Mouse (Mus musculus): Measurements from ENCODE around the gene Slc24a2. TPM values are rescaled to one million over a fixed set of nuclear protein-coding genes. Genes with fewer than 3 reads are reported as not detected.

The Slc24a2 gene
- not detected for total RNA-seq (2023)

DNA sequence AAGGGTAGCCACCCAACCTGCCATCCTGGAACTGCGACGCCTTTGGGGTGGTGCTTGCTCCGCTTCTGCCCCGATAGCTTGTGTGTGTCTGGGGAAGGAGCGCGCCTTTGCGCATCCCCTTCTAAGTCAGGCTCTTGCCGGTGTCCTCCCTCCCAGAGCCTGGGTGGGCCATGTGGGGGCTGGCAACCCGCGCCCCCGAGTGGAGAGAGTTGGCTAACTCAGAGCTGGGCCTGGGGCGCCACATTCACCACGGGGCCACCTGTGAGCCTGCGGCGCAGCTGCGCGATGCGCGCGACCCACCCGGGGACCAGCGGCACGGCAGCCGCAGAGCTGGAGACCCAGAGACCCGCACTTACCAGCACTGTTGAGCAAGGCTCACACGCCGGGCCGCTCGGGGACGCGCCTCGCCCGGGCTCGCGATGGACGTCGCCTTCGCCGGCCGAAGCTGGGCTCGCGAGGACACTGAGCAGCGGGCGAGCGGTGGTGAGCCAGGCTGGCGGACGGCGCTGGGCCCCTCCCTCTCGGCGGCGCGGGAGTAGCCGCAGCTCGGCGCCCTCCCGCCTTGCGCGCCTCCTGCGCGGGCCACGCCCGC is at the start of gene Slc24a2:
Gene Slc24a2, minus strand, starts transcription at position 518 of the 592 bp plus-strand sequence.

All from CD8-positive naive resting alpha-beta T cell, adult 57 days (primary cell).